Mouse (Mus musculus) gonadal fat pad, adult 2 months (tissue): Measurements from ENCODE around the gene Tdrd9. TPM values are rescaled to one million over a fixed set of nuclear protein-coding genes. Genes with fewer than 3 reads are reported as not detected.
"Not testable (repeated sequence)": the region's sequence is repeated elsewhere in the genome, so short reads cannot be mapped to it uniquely, and the experiment has no call there.

Experiments used
- DNase-seq: peaks from one replicate; pipeline ENCODE4 v3.0.0-alpha.2; 2012; ENCODE audit warnings: low read depth
- polyA plus RNA-seq: library from polyadenylated mRNA; depleted of rRNA; stranded (reverse); fragments of >200 nt; gene quantifications from 2 replicates; pipeline ENCODE4 v1.2.3, GENCODE M21; 2012

The Tdrd9 gene
- polyA plus RNA-seq, 1 experiment = 0.04 TPM

- no peak for DNase-seq
Measured at GRCm38 (mm10) chr12:112027408-112027807, 56.0 kb downstream of the Tdrd9 start.

- no peak for DNase-seq
Measured at GRCm38 (mm10) chr12:112033409-112033975, 62.1 kb downstream of the Tdrd9 start.

GRCm38 (mm10) chr12:112035341-112036100 lies 64.2 kb downstream of the Tdrd9 start:
- not testable (repeated sequence) for DNase-seq

- no peak for DNase-seq
Measured at GRCm38 (mm10) chr12:112038441-112038840, 67.1 kb downstream of the Tdrd9 start.

- no peak for DNase-seq
Measured at GRCm38 (mm10) chr12:112039169-112039568, 67.8 kb downstream of the Tdrd9 start.

- DNase-seq = no peak
Measured at GRCm38 (mm10) chr12:112042681-112043080, 71.3 kb downstream of the Tdrd9 start.

GRCm38 (mm10) chr12:112077651-112078050 lies 106.3 kb downstream of the Tdrd9 start:
- DNase-seq = no peak

- DNase-seq = no peak
Measured at GRCm38 (mm10) chr12:112079911-112080310, 108.6 kb downstream of the Tdrd9 start.

- DNase-seq = peak; percentile 58
Measured at GRCm38 (mm10) chr12:112080911-112081310, 109.6 kb downstream of the Tdrd9 start.

- peak; percentile 95 for DNase-seq
Measured at GRCm38 (mm10) chr12:112082241-112082640, 110.9 kb downstream of the Tdrd9 start.

- no peak for DNase-seq
Measured at GRCm38 (mm10) chr12:112086250-112086649, 114.9 kb downstream of the Tdrd9 start.

- DNase-seq = no peak
Measured at GRCm38 (mm10) chr12:112086726-112087125, 115.4 kb downstream of the Tdrd9 start.

GRCm38 (mm10) chr12:112088609-112089324 lies 117.4 kb downstream of the Tdrd9 start:
- no peak for DNase-seq

- DNase-seq = peak; percentile 57
Measured at GRCm38 (mm10) chr12:112091054-112091453, 119.7 kb downstream of the Tdrd9 start.

GRCm38 (mm10) chr12:112094261-112094880 lies 123.0 kb downstream of the Tdrd9 start:
- DNase-seq = no peak

- DNase-seq = peak; percentile 78
Measured at GRCm38 (mm10) chr12:112096051-112096732, 124.8 kb downstream of the Tdrd9 start.

- DNase-seq = no peak
Measured at GRCm38 (mm10) chr12:112096733-112097117, 125.4 kb downstream of the Tdrd9 start.

GRCm38 (mm10) chr12:112100106-112100505 lies 128.7 kb downstream of the Tdrd9 start:
- no peak for DNase-seq

- DNase-seq = no peak
Measured at GRCm38 (mm10) chr12:112101045-112101444, 129.7 kb downstream of the Tdrd9 start.

GRCm38 (mm10) chr12:112103179-112103578 lies 131.8 kb downstream of the Tdrd9 start:
- DNase-seq = no peak

GRCm38 (mm10) chr12:112104890-112105289 lies 133.5 kb downstream of the Tdrd9 start:
- no peak for DNase-seq

- no peak for DNase-seq
Measured at GRCm38 (mm10) chr12:112106541-112106971, 135.2 kb downstream of the Tdrd9 start, which contains the start of gene Aspg. Gene Aspg, plus strand, starts transcription at chr12:112106679.
